Mouse (Mus musculus) forebrain, embryonic 16.5 days (tissue): ENCODE measurements around the gene Mios. TPM values are rescaled to one million over a fixed set of nuclear protein-coding genes. Genes with fewer than 3 reads are reported as not detected.

Experiments
- ATAC-seq: fragments of 200-750 bp; cut with Nextera tagmentation; 2 replicates; pipeline ENCODE4 v1.8.0; 2017; ENCODE audit warnings: mild to moderate bottlenecking, moderate library complexity
- H3K27ac ChIP-seq: fragments of 300-500 bp; sonication (generic); 2 replicates; pipeline ENCODE4 v1.5.1; 2014; ENCODE audit warnings: low read length, control low read depth
- H3K27me3 ChIP-seq: fragments of 300-500 bp; sonication (generic); replicated peaks from 2 replicates; pipeline ENCODE4 v1.6.1; 2014; ENCODE audit warnings: low read length; ENCODE audit not compliant: control insufficient read depth, insufficient read depth
- H3K36me3 ChIP-seq: fragments of 300-500 bp; sonication (generic); 2 replicates; pipeline ENCODE4 v1.6.1; 2014; ENCODE audit not compliant: control insufficient read depth, insufficient read depth
- H3K4me1 ChIP-seq: fragments of 300-500 bp; sonication (generic); replicated peaks from 2 replicates; pipeline ENCODE4 v1.6.1; 2014; ENCODE audit warnings: low read length; ENCODE audit not compliant: control insufficient read depth, insufficient read depth
- H3K4me2 ChIP-seq: fragments of 300-500 bp; sonication (generic); 2 replicates; pipeline ENCODE4 v1.6.1; 2014; ENCODE audit warnings: mild to moderate bottlenecking, low read length, control low read depth
- H3K4me3 ChIP-seq: fragments of 300-500 bp; sonication (generic); replicated peaks from 2 replicates; pipeline ENCODE4 v1.5.1; 2014; ENCODE audit warnings: mild to moderate bottlenecking, low read length, control low read depth
- H3K9ac ChIP-seq: fragments of 300-500 bp; sonication (generic); replicated peaks from 2 replicates; pipeline ENCODE4 v1.6.1; 2014; ENCODE audit warnings: low read depth, low read length, control low read depth
- H3K9me3 ChIP-seq: fragments of 300-500 bp; sonication (generic); 2 replicates; pipeline ENCODE4 v1.6.1; 2016; ENCODE audit warnings: low read length; ENCODE audit not compliant: control insufficient read depth
- WGBS: fragments of 180-500 bp; shearing (Covaris S2); extraction: QIAGEN DNeasy Blood & Tissue Kit; methylation state at CpG from one replicate; pipeline ENCODE4 v1.1.7; 2014; 5-methylcytosine and 5-hydroxymethylcytosine counted together
- polyA plus RNA-seq: library from polyadenylated mRNA; unstranded; fragments of >200 nt; fragmentation: Nextera tagmentation; extraction: Ambion mirVana; gene quantifications from 2 replicates; pipeline ENCODE4 v1.2.1, GENCODE M21; 2015

Mios gene
- polyA plus RNA-seq, 1 experiment from 2014 or later, result 26.0 TPM

DNA sequence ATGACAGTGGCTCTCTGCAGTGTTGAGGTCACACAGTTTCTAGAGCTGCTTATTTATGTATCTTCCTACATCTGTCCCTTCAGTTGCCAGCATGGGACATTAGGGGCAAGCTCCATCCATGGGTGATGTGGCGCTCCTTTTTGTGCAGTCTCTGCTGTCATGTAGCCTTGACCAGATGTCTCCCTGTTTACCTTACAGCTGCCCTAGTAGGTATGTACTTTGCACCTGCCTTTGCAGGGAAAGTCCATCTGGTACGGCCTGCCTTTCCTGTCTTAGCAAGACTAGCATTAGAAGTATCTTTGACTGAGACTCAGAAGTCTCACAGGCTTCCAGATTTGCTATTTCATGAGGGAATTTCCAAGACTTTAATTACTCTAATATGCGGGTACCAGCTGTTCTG, 62.0 kb downstream of the Mios start:
- H3K4me2 ChIP-seq, result no peak overlapping the region
- 89% methylated on average over 3 of the region's 3 CpGs for WGBS
- H3K4me1 ChIP-seq, result no peaks in the 10 kb centered on the region; the same call in 1 of the 2 replicates
- no peaks in the 10 kb centered on the region for H3K36me3 ChIP-seq
- ATAC-seq, result no peak
- no peak overlapping the region for H3K9ac ChIP-seq
- no peak overlapping the region for H3K4me3 ChIP-seq
- H3K27me3 ChIP-seq, result no peaks in the 10 kb centered on the region
- no peak overlapping the region for H3K27ac ChIP-seq
- H3K9me3 ChIP-seq, result no peaks in the 10 kb centered on the region

- Histone ChIP-seq H3K9ac (no peak overlapping the region), H3K27me3 (no peaks in the 10 kb centered on the region), H3K4me3 (no peak overlapping the region), H3K36me3 (no peaks in the 10 kb centered on the region), H3K9me3 (0 out of 2 replicates have a peak, but pooled peaks cover 2% of the 10 kb centered on the region), H3K4me1 (no peaks in the 10 kb centered on the region; the same call in 1 of the 2 replicates), H3K27ac (no peak overlapping the region), H3K4me2 (no peak overlapping the region)
- peak; percentile 58 for ATAC-seq
- 33% methylated on average over 6 of the region's 6 CpGs for WGBS
These were observed 65.5 kb downstream of the Mios start for GRCm38 (mm10) chr6:8274387-8275054.

GRCm38 (mm10) chr6:8275098-8275497, 66.1 kb downstream of the Mios start:
- Histone ChIP-seq H3K4me3 (no peak overlapping the region), H3K4me2 (no peak overlapping the region), H3K36me3 (no peaks in the 10 kb centered on the region), H3K9me3 (0 out of 2 replicates have a peak, but pooled peaks cover 2% of the 10 kb centered on the region), H3K27ac (no peak overlapping the region), H3K4me1 (no peaks in the 10 kb centered on the region; the same call in 1 of the 2 replicates), H3K27me3 (no peaks in the 10 kb centered on the region), H3K9ac (no peak overlapping the region)
- peak; percentile 84 for ATAC-seq
- WGBS, result 7% methylated on average over 1 of the region's 1 CpGs

- Histone ChIP-seq H3K9me3 (0 out of 2 replicates have a peak, but pooled peaks cover 2% of the 10 kb centered on the region), H3K36me3 (no peaks in the 10 kb centered on the region), H3K27me3 (no peaks in the 10 kb centered on the region), H3K4me1 (no peaks in the 10 kb centered on the region; the same call in 1 of the 2 replicates), H3K9ac (no peak overlapping the region), H3K4me3 (no peak overlapping the region), H3K4me2 (no peak overlapping the region), H3K27ac (no peak overlapping the region)
- no peak for ATAC-seq
- WGBS, result 90% methylated on average over 4 of the region's 4 CpGs
These were observed 67.4 kb downstream of the Mios start for GRCm38 (mm10) chr6:8276431-8276830.

GRCm38 (mm10) chr6:8278426-8279002, 69.5 kb downstream of the Mios start:
- WGBS, result 82% methylated on average over 5 of the region's 5 CpGs

GRCm38 (mm10) chr6:8283255-8283654, 74.2 kb downstream of the Mios start:
- H3K27ac ChIP-seq, result no peak overlapping the region
- no peak for ATAC-seq
- no peak overlapping the region for H3K4me3 ChIP-seq
- no peaks in the 10 kb centered on the region for H3K27me3 ChIP-seq
- WGBS, result 72% methylated on average over 4 of the region's 4 CpGs
- no peaks in the 10 kb centered on the region for H3K4me1 ChIP-seq
- H3K36me3 ChIP-seq, result no peaks in the 10 kb centered on the region
- no peak overlapping the region for H3K4me2 ChIP-seq
- H3K9me3 ChIP-seq, result 0 out of 2 replicates have a peak, but pooled peaks cover 2% of the 10 kb centered on the region
- no peak overlapping the region for H3K9ac ChIP-seq

More at GRCm38 (mm10) chr6:8278426-8279002, 69.5 kb downstream of the Mios start:
- no peaks in the 10 kb centered on the region; the same call in 1 of the 2 replicates for H3K4me1 ChIP-seq
- no peak for ATAC-seq
- 0 out of 2 replicates have a peak, but pooled peaks cover 2% of the 10 kb centered on the region for H3K9me3 ChIP-seq
- H3K4me2 ChIP-seq, result no peak overlapping the region
- H3K9ac ChIP-seq, result no peak overlapping the region
- H3K27me3 ChIP-seq, result no peaks in the 10 kb centered on the region
- no peaks in the 10 kb centered on the region for H3K36me3 ChIP-seq
- no peak overlapping the region for H3K4me3 ChIP-seq
- no peak overlapping the region for H3K27ac ChIP-seq

- H3K9ac ChIP-seq, result no peak overlapping the region
- no peak overlapping the region for H3K27ac ChIP-seq
- H3K4me3 ChIP-seq, result no peak overlapping the region
- no peaks in the 10 kb centered on the region for H3K9me3 ChIP-seq
- H3K4me2 ChIP-seq, result no peak overlapping the region
- ATAC-seq, result no peak
- H3K27me3 ChIP-seq, result no peaks in the 10 kb centered on the region
- H3K36me3 ChIP-seq, result no peaks in the 10 kb centered on the region
- WGBS, result 65% methylated on average over 3 of the region's 3 CpGs
- H3K4me1 ChIP-seq, result no peaks in the 10 kb centered on the region
These were observed 76.5 kb downstream of the Mios start for GRCm38 (mm10) chr6:8285401-8285960.

Other genes starting within 250 kb of the Mios start
- gene Col28a1, start 16.6 kb upstream of the Mios start, polyA plus RNA-seq, result 0.43 and 0.79 TPM in 2 replicates
- gene Rpa3, start 50.0 kb downstream of the Mios start, polyA plus RNA-seq, result 82.8 and 96.3 TPM in 2 replicates
- gene Umad1, start 50.1 kb downstream of the Mios start, polyA plus RNA-seq, result 46.0 and 49.3 TPM in 2 replicates
- 24.3 and 29.3 TPM in 2 replicates for gene Gm45062, start 50.2 kb downstream of the Mios start, polyA plus RNA-seq